Mouse (Mus musculus) neural tube, embryonic 12.5 days (tissue): ENCODE data around the gene Mrpl28. TPM values are rescaled to one million over a fixed set of nuclear protein-coding genes. Genes with fewer than 3 reads are reported as not detected.
"Not testable (repeated sequence)": the region's sequence is repeated elsewhere in the genome, so short reads cannot be mapped to it uniquely, and the experiment has no call there.

ENCODE experiments used
- ATAC-seq: fragments of 200-750 bp; cut with Nextera tagmentation; 2 replicates; pipeline ENCODE4 v1.8.0; 2017; ENCODE audit warnings: low read depth, mild to moderate bottlenecking, moderate TSS enrichment, moderate library complexity; ENCODE audit not compliant: low FRiP score
- H3K27ac ChIP-seq: fragments of 300-500 bp; sonication (generic); 2 replicates; pipeline ENCODE4 v1.5.1; 2016
- H3K27me3 ChIP-seq: fragments of 300-500 bp; sonication (generic); replicated peaks from 2 replicates; pipeline ENCODE4 v1.6.1; 2016; ENCODE audit warnings: mild to moderate bottlenecking
- H3K36me3 ChIP-seq: fragments of 300-500 bp; sonication (generic); 2 replicates; pipeline ENCODE4 v1.6.1; 2016; ENCODE audit warnings: mild to moderate bottlenecking
- H3K4me1 ChIP-seq: fragments of 300-500 bp; sonication (generic); 2 replicates; pipeline ENCODE4 v1.6.1; 2016
- H3K4me2 ChIP-seq: fragments of 300-500 bp; sonication (generic); replicated peaks from 2 replicates; pipeline ENCODE4 v1.6.1; 2016; ENCODE audit warnings: mild to moderate bottlenecking
- H3K4me3 ChIP-seq: fragments of 300-500 bp; sonication (generic); 2 replicates; pipeline ENCODE4 v1.5.1; 2016
- H3K9ac ChIP-seq: fragments of 300-500 bp; sonication (generic); 2 replicates; pipeline ENCODE4 v1.6.1; 2016; ENCODE audit warnings: mild to moderate bottlenecking
- H3K9me3 ChIP-seq: fragments of 300-500 bp; sonication (generic); 2 replicates; pipeline ENCODE4 v1.6.1; 2016; ENCODE audit warnings: mild to moderate bottlenecking
- WGBS: fragments of 180-500 bp; shearing (Covaris S2); methylation state at CpG from one replicate; pipeline ENCODE4 v1.1.7; 2016; 5-methylcytosine and 5-hydroxymethylcytosine counted together
- polyA plus RNA-seq: library from polyadenylated mRNA; unstranded; fragments of >200 nt; fragmentation: Nextera tagmentation; extraction: Ambion mirVana; gene quantifications from 2 replicates; pipeline ENCODE4 v1.2.1, GENCODE M21; 2016

The Mrpl28 gene
- polyA plus RNA-seq, 1 experiment from 2014 or later: 190 TPM

DNA sequence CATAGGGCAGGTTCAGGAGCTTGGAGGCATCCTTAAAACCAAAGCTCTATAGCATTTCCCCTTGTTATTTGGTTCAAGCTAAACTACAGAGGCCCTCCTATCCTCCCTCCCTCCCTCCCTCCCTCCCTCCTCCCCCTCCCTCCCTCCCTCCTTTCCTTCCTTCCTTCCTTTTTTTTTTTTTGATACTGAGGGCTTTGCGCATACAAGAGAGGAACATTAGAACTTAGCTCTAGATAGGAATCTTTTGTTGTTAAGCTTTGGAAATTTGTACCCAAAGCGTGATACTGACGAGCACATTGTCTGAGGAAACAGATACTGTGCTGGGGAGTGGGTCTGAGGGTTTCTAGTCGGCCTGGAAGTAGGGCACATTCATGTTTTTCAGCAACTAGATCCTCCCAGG, 17.7 kb upstream of the Mrpl28 start:
- Histone ChIP-seq H3K9ac (no peak overlapping the region), H3K27ac (no peak overlapping the region), H3K36me3 (no peaks in the 10 kb centered on the region), H3K4me1 (no peaks in the 10 kb centered on the region), H3K4me2 (no peak overlapping the region), H3K27me3 (peaks cover 2% of the 10 kb centered on the region; the same call in 1 of the 2 replicates), H3K9me3 (no peaks in the 10 kb centered on the region), H3K4me3 (no peak overlapping the region)
- WGBS: 76% methylated on average over 4 of the region's 4 CpGs
- ATAC-seq: no peak

- Histone ChIP-seq H3K4me2 (no peak overlapping the region), H3K27me3 (peaks cover 46% of the 10 kb centered on the region), H3K9me3 (no peaks in the 10 kb centered on the region), H3K36me3 (no peaks in the 10 kb centered on the region), H3K9ac (no peak overlapping the region), H3K4me3 (no peak overlapping the region), H3K27ac (no peak overlapping the region), H3K4me1 (peaks cover 13% of the 10 kb centered on the region)
- WGBS: 28% methylated on average over 4 of the region's 4 CpGs
- no peak for ATAC-seq
These were observed 13.1 kb upstream of the Mrpl28 start for GRCm38 (mm10) chr17:26110156-26110555.

- H3K9me3 ChIP-seq: no peaks in the 10 kb centered on the region
- no peak overlapping the region for H3K4me3 ChIP-seq
- WGBS: 2% methylated on average over 4 of the region's 4 CpGs
- no peak overlapping the region for H3K4me2 ChIP-seq
- H3K27ac ChIP-seq: no peak overlapping the region
- peaks cover 13% of the 10 kb centered on the region for H3K4me1 ChIP-seq
- H3K9ac ChIP-seq: no peak overlapping the region
- no peak for ATAC-seq
- no peaks in the 10 kb centered on the region for H3K36me3 ChIP-seq
- peaks cover 54% of the 10 kb centered on the region for H3K27me3 ChIP-seq
These were observed 12.3 kb upstream of the Mrpl28 start for GRCm38 (mm10) chr17:26111024-26111423.

DNA sequence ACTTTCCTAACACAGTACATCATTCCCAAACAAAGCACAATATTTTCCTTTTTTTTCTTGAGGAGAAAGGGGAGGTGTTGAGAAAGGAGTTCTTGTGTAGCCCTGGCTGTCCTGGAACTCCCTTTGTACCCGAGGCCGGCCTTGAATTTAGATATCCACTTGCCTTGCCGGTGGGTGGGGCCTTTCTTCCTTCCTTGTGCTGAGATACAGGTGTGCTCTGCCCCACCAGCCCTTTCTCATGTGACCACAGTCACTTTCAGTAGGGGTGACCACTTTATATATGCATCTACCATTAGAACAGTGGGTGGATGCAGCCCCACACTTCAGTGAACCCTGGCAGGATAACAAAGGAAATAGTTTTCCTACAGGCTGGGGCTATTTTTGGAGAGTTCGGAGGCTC, 11.6 kb upstream of the Mrpl28 start:
- Histone ChIP-seq H3K27ac (no peak overlapping the region), H3K4me1 (peaks cover 13% of the 10 kb centered on the region), H3K27me3 (peaks cover 61% of the 10 kb centered on the region), H3K36me3 (no peaks in the 10 kb centered on the region), H3K9me3 (no peaks in the 10 kb centered on the region), H3K4me3 (no peak overlapping the region), H3K9ac (no peak overlapping the region), H3K4me2 (no peak overlapping the region)
- ATAC-seq: no peak
- 29% methylated on average over 4 of the region's 4 CpGs for WGBS

- Histone ChIP-seq H3K27ac (no peak overlapping the region), H3K9me3 (no peaks in the 10 kb centered on the region), H3K9ac (peak overlapping the region; percentile 76), H3K36me3 (no peaks in the 10 kb centered on the region), H3K4me2 (peak overlapping the region; percentile 96), H3K27me3 (peaks cover 66% of the 10 kb centered on the region), H3K4me1 (peaks cover 13% of the 10 kb centered on the region), H3K4me3 (peak overlapping the region; percentile 70)
- ATAC-seq: no peak
- 19% methylated on average over 14 of the region's 14 CpGs for WGBS
These were observed 10.5 kb upstream of the Mrpl28 start for GRCm38 (mm10) chr17:26112751-26113150.

DNA sequence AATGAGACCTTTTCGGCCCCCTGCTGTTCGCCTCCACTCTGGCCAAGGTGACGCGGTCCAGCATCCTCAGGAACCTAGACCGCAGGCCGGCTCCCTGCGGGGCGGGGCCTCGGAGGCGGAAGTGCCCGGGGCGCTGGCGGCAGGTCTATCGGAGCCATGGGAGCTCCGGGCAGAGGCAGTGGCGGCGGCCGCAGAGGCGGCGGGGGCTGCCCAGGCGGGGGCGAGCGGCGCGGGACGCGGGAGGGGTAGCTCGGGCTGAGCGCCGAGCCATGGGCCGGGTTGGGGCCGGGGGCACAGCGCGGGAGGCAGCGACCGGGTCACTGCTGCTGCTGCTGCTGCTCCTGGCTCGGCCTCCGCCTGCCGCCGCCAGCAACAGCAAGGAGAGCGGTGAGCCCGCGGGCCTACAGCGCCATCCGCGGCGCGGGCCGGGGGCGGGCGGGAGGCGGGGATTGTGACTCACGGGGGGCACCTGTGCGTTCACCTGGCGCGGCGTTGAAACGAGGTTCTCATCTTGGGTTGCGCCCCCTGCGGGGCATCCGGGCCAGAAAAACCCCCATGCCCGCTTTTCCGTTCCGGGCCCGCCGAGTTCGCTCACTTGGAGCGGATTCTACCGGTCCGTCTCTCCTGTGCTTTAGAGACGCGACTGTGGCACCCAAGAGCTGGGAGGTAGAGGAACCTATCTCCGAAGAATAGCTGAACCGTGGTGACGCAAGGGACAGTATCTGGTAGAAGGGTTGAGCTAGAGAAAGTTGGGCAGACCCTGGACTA, 9.9 kb upstream of the Mrpl28 start, which contains the start of gene Tmem8:
TSS of gene Tmem8 (plus strand) at position 119 of the 768 bp plus-strand sequence.
- Histone ChIP-seq H3K27ac (no peak within 1 kb of the TSS), H3K4me3 (peak within 1 kb of the TSS; percentile 70), H3K4me2 (peak within 1 kb of the TSS; percentile 96), H3K4me1 (peaks cover 13% of the 10 kb centered on the region), H3K36me3 (no peaks in the 10 kb centered on the region), H3K9ac (peak within 1 kb of the TSS; percentile 76), H3K27me3 (peaks cover 66% of the 10 kb centered on the region), H3K9me3 (no peaks in the 10 kb centered on the region)
- 1% methylated on average over 75 of the region's 75 CpGs for WGBS
- peak; percentile 51; the same call in 1 of the 2 replicates for ATAC-seq

- Histone ChIP-seq H3K9me3 (no peaks in the 10 kb centered on the region), H3K9ac (no peak overlapping the region), H3K4me3 (peak overlapping the region; percentile 70), H3K36me3 (no peaks in the 10 kb centered on the region), H3K27me3 (peaks cover 69% of the 10 kb centered on the region), H3K4me2 (peak overlapping the region; percentile 96), H3K4me1 (peaks cover 13% of the 10 kb centered on the region), H3K27ac (no peak overlapping the region)
- ATAC-seq: no peak
- WGBS: 10% methylated on average over 8 of the region's 8 CpGs
These were observed 9.2 kb upstream of the Mrpl28 start for GRCm38 (mm10) chr17:26114061-26114460.

- WGBS: 69% methylated on average over 7 of the region's 7 CpGs
- H3K4me2 ChIP-seq, H3K9ac ChIP-seq, H3K9me3 ChIP-seq, ATAC-seq, H3K27ac ChIP-seq, H3K4me3 ChIP-seq, H3K36me3 ChIP-seq: not testable (repeated sequence)
- Histone ChIP-seq H3K27me3 (peaks cover 71% of the 10 kb centered on the region), H3K4me1 (peaks cover 13% of the 10 kb centered on the region)
These were observed 8.8 kb upstream of the Mrpl28 start for GRCm38 (mm10) chr17:26114461-26114860.

- Histone ChIP-seq H3K4me2 (no peak overlapping the region), H3K27ac (no peak overlapping the region), H3K36me3 (no peaks in the 10 kb centered on the region), H3K9ac (no peak overlapping the region), H3K27me3 (peaks cover 75% of the 10 kb centered on the region), H3K9me3 (no peaks in the 10 kb centered on the region), H3K4me3 (no peak overlapping the region), H3K4me1 (peaks cover 13% of the 10 kb centered on the region)
- ATAC-seq: no peak
- WGBS: 80% methylated on average over 7 of the region's 7 CpGs
These were observed 7.9 kb upstream of the Mrpl28 start for GRCm38 (mm10) chr17:26115205-26115898.

DNA sequence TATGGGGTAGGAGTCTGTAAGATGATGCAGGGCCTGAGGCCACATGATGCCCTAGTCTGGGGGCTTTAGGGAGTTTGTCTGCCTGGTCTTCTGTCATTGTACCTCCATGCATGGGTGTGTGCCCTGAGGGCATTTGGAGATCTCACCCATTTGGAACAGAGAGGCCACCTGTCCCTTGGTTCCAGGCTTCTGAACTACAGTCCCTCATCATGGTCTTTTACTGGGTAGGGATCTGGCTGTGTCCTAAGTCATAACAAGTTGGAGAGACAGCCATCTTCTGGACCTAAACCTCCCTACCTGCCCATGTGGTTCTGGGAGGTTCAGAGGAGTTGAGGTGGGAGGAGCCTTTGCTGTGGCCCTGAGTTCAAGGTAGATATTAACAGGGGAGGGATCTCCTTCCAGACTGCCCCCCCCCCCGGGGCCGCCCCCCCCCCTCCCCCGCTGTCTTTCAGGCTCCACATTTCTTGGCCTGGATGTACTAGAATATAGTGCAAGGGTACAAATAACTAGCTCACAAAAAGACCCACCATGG, 7.3 kb upstream of the Mrpl28 start:
- H3K4me1 ChIP-seq: peaks cover 13% of the 10 kb centered on the region
- no peak overlapping the region for H3K4me3 ChIP-seq
- H3K9me3 ChIP-seq: no peaks in the 10 kb centered on the region
- no peak overlapping the region for H3K27ac ChIP-seq
- H3K36me3 ChIP-seq: no peaks in the 10 kb centered on the region
- H3K27me3 ChIP-seq: peaks cover 68% of the 10 kb centered on the region
- no peak overlapping the region for H3K4me2 ChIP-seq
- 45% methylated on average over 2 of the region's 3 CpGs for WGBS
- no peak overlapping the region for H3K9ac ChIP-seq
- ATAC-seq: no peak

DNA sequence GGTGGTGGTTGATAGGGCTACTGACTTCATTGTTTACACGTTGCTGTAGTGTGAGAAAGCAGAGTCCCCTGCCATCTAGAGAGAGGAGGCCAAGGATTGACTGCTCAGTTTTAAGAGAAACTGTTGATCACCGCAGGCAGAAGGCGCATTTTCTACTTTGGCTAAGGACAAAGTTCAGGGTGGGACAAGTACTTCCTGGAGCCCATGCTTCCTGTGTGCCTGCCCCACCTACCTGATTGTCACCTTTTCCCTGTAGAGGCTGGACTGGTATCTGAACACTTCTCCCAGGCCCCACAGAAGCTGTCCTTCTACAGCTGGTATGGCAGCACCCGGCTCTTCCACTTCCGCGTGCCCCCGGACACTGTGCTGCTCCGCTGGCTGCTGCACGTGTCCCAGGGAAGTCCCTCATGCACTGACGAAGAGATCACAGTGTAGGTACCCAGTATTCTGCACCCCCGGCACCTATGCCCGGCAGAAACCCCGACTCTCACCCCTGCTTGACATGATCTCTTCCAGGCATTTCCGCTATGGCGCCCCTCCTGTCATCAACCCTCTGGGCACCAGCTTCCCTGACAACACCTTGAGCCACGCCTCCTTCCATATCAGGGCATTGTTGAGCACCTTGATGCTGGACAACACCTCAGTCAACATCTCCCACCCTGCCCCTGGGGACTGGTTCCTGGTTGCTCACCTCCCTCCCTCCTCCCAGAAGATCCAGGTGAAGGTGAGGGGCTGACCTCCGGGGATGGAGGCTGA, 6.6 kb upstream of the Mrpl28 start:
- Histone ChIP-seq H3K4me2 (no peak overlapping the region), H3K27me3 (peaks cover 62% of the 10 kb centered on the region), H3K4me1 (peaks cover 13% of the 10 kb centered on the region), H3K36me3 (no peaks in the 10 kb centered on the region), H3K9me3 (no peaks in the 10 kb centered on the region), H3K27ac (no peak overlapping the region), H3K4me3 (no peak overlapping the region), H3K9ac (no peak overlapping the region)
- 86% methylated on average over 17 of the region's 17 CpGs for WGBS
- ATAC-seq: no peak
